Mouse (Mus musculus): ENCODE data around the gene Naga. TPM values are rescaled to one million over a fixed set of nuclear protein-coding genes. Genes with fewer than 3 reads are reported as not detected.

Naga gene
- not detected in 2 replicates for polyA plus RNA-seq (2012; ENCODE audit: insufficient read depth, insufficient read length, low replicate concordance, missing spikeins)

DNA sequence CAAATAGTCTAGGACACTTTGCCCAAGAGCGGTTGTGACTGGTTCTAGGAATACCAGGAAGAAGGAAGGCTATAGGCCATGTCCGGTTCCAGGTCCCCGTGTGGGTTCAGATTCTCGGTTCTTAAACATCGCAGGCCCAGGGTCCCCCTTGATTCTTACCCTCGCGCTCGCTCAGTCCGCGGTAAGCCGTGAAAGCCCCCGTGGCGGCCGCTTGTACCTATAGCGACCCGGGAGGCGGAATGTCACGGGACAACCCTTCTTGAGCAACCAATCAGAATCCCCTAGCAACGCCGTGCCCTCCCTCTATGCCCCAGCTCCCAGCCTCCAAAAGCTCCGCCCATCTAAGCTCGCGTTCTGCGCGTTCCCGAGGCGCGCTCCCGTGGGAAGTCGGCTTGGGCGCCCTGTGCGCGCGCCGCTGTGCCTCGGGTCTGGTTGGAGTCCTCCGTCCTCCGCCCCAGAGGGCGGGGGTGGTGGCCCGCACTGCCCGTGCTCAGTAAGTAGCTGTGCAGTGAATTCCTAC is at the start of gene Naga, which contains the start of the genes Pheta2 and Smdt1:
Gene Naga, minus strand, starts transcription at position 333 of the 520 bp plus-strand sequence.
Gene Pheta2, plus strand, starts transcription at position 350 of the 520 bp plus-strand sequence.
Gene Smdt1, plus strand, starts transcription at position 367 of the 520 bp plus-strand sequence.
- under 1% methylated on average over 41 of the region's 41 CpGs for WGBS
- peak; percentile 45; the same call in 1 of the 2 replicates for TF ChIP-seq POLR2A (IDR thresholded peaks at IDR 0.05; ENCODE audit: insufficient read depth, low read depth, low read length)
- TF ChIP-seq CTCF (IDR thresholded peaks at IDR 0.05; ENCODE audit: insufficient read depth, low read depth, low read length) = no peak
- H3K27ac ChIP-seq (ENCODE audit: insufficient read depth, low read depth, low read length) = peak within 1 kb of the TSS; percentile 36; the same call in 1 of the 2 replicates
- peak within 1 kb of the TSS; percentile 80 for H3K4me3 ChIP-seq (ENCODE audit: insufficient read depth, low read depth, low read length)
- H3K4me1 ChIP-seq (ENCODE audit: control insufficient read depth, insufficient read depth, low read length) = peaks cover 25% of the 10 kb centered on the region

DNA sequence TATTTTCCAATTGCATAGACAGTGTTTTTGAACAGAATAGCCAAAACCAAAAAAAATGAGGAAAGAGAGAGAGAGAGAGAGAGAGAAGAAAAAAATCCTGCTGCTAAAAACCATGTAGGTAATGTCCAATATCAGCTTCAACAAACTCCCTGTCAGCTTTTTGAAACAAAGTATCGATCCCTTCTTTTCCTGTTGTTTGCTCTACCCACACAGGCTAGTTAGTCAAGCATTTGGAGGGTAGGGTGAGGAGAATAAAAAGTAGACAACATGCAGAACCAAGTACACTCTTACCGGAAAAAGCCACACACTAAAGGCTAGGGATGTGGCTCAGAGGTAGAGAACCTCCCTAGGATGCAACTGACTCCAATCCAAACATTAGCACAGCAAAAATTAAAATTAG is 47.0 kb upstream of the Naga start:
- H3K27ac ChIP-seq (ENCODE audit: insufficient read depth, low read depth, low read length) = no peak overlapping the region
- TF ChIP-seq CTCF (IDR thresholded peaks at IDR 0.05; ENCODE audit: insufficient read depth, low read depth, low read length) (no peak), POLR2A (IDR thresholded peaks at IDR 0.05; ENCODE audit: insufficient read depth, low read depth, low read length) (no peak)
- H3K4me1 ChIP-seq (ENCODE audit: control insufficient read depth, insufficient read depth, low read length) = no peaks in the 10 kb centered on the region
- H3K4me3 ChIP-seq (ENCODE audit: insufficient read depth, low read depth, low read length) = no peak overlapping the region
- 92% methylated on average over 2 of the region's 2 CpGs for WGBS

DNA sequence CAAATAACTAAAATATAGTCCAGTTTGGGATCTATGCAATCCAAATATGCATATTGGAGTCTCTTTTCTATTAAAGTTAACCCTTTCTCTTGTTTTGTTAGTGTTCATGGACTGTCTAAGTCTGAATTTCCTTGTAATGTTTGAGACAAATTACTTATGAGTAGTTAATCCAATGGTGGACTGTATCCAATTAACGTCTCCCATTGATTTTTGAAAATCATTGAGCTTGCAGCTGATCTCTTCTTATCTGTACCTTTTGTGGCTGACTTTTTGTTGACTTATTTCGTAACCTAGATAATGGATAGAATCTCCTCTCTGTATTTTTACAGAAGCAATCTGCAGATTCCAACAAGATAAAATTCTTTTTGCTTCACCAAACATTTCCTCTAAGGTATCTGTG is 43.7 kb upstream of the Naga start:
- H3K27ac ChIP-seq (ENCODE audit: insufficient read depth, low read depth, low read length) = no peak overlapping the region
- TF ChIP-seq CTCF (IDR thresholded peaks at IDR 0.05; ENCODE audit: insufficient read depth, low read depth, low read length) (no peak), POLR2A (IDR thresholded peaks at IDR 0.05; ENCODE audit: insufficient read depth, low read depth, low read length) (no peak)
- 97% methylated on average over 2 of the region's 2 CpGs for WGBS
- H3K4me3 ChIP-seq (ENCODE audit: insufficient read depth, low read depth, low read length) = no peak overlapping the region
- peaks cover 9% of the 10 kb centered on the region for H3K4me1 ChIP-seq (ENCODE audit: control insufficient read depth, insufficient read depth, low read length)

DNA sequence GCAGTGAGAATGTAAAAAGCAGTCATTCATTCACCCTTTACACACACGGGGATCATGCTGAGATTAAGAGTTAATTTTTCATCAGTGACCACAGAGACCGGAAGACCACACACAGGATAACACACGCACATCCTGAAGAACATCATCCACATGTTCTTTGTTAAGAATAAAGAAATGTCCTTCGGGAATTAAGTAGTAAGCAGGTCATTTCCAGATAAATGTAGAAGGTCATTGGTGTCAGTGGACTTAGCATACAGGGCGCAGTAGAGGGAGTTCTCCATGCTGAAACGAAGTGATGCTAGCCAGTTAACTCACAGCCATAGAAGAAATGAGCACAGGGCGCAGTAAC is 42.0 kb upstream of the Naga start:
- WGBS = 41% methylated on average over 7 of the region's 7 CpGs
- TF ChIP-seq POLR2A (IDR thresholded peaks at IDR 0.05; ENCODE audit: insufficient read depth, low read depth, low read length) = no peak
- TF ChIP-seq CTCF (IDR thresholded peaks at IDR 0.05; ENCODE audit: insufficient read depth, low read depth, low read length) = no peak
- Histone ChIP-seq H3K4me3 (ENCODE audit: insufficient read depth, low read depth, low read length) (peak overlapping the region; percentile 28; the same call in 1 of the 2 replicates), H3K27ac (ENCODE audit: insufficient read depth, low read depth, low read length) (peak overlapping the region; percentile 67), H3K4me1 (ENCODE audit: control insufficient read depth, insufficient read depth, low read length) (peaks cover 16% of the 10 kb centered on the region)

DNA sequence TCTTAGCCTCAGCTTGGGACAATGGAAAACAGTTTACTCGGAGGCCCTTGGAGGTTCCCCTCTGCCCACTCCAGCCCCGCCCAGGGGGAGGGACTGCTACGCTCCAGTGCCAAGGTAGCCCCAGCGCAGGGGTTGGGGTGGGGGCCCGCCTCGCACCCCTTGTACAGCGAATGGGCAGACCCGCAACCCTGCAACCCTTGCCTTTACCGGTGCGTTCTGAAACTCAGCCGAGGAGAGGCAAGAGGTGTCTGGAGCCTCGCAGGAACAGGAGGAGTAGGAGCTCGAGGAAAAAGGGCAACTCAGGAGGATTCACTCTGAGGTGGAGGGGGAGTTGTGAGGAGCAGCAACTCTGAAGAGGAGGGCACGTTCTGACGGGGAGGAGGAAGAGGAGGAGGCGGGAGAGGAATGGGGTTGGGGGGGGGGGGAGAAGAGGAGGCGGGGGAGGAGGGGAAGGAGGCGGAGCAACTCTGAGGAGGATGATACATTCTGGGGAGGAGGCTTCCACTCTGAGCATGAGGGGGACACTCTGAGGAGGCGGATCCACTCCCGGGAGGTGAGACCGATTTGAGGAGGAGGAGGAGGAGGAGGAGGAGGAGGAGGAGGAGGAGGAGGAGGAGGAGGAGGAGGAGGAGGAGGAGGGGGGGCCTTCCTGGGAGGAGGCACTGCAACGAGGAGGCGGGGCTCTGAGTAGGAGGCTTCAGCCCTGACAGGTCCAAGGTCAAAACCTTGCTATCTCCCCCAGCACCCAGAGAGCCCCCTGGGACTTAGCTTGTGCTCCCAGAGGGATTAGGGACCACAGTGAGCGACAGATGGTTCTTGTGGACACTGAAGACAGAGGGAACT is 41.4 kb upstream of the Naga start, which contains the start of gene Cyp2d22:
Gene Cyp2d22, minus strand, starts transcription at position 390 of the 843 bp plus-strand sequence.
- H3K27ac ChIP-seq (ENCODE audit: insufficient read depth, low read depth, low read length) = peak within 1 kb of the TSS; percentile 89
- H3K4me1 ChIP-seq (ENCODE audit: control insufficient read depth, insufficient read depth, low read length) = peaks cover 20% of the 10 kb centered on the region
- TF ChIP-seq POLR2A (IDR thresholded peaks at IDR 0.05; ENCODE audit: insufficient read depth, low read depth, low read length) (no peak), CTCF (IDR thresholded peaks at IDR 0.05; ENCODE audit: insufficient read depth, low read depth, low read length) (no peak)
- 16% methylated on average over 18 of the region's 24 CpGs for WGBS
- H3K4me3 ChIP-seq (ENCODE audit: insufficient read depth, low read depth, low read length) = peak within 1 kb of the TSS; percentile 52

DNA sequence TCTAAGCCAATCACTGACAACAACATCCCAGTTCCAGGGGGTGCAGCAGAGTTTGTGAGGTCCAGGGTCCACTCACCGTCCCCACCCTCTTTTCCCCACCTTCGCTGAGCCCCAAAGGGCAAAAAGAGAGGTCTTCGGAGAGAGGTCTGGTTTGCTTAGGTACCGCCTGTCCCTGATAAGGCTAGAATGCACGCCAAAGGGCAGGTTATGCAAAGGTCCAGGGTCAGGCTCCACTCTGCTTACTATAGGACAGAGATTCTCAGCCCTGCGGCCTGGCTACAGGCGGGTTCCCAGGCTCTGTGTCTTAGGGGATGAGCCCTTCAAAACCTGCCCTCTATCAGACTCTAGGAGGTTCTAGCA is 40.8 kb upstream of the Naga start:
- peak overlapping the region; percentile 89 for H3K27ac ChIP-seq (ENCODE audit: insufficient read depth, low read depth, low read length)
- H3K4me3 ChIP-seq (ENCODE audit: insufficient read depth, low read depth, low read length) = peak overlapping the region; percentile 52
- TF ChIP-seq POLR2A (IDR thresholded peaks at IDR 0.05; ENCODE audit: insufficient read depth, low read depth, low read length) (no peak), CTCF (IDR thresholded peaks at IDR 0.05; ENCODE audit: insufficient read depth, low read depth, low read length) (no peak; the same call in 1 of the 2 replicates)
- peaks cover 20% of the 10 kb centered on the region for H3K4me1 ChIP-seq (ENCODE audit: control insufficient read depth, insufficient read depth, low read length)
- WGBS = 70% methylated on average over 7 of the region's 7 CpGs

DNA sequence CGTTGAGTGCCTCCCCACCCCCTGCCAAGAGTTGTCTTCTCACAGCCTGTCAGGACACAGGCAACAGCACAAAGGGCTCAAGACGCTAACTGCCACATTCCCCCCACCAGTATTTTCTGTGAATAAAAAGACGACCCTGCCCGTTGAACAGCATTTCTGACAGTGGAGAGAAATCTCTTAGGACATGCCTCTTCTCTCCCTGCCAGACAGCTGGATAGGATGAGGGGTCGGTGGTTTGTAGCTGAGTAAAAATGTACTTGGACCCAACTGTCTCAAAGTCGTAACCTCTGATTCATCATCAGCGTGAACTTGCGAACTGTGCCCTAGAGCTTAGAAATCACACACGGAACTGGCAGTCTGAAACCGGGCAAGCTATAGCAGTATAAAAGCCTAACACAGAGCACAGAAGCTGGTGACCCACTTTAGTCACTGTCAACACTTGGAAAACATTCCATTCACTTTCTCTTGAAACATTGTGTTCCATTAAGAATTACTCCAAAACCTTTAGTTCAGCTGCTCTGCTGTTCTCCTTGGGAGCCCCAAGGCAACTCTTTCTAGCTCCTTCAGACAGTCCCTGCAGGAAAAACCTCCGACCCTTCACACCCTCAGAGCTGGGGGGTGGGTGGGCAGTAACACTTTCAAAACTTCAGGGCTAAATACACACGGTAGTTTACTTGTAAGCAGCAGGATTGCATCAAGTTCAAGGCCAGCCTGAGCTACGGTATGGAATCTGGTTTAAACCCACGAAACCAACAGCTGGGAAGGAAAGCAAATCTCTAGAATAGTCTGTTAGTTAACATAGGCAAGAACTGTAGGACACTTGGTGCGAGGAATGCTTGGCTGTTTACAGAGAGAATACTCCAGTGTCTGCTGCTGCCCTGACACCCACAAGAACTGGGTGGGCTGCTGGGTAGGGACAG is 39.8 kb upstream of the Naga start:
- Histone ChIP-seq H3K4me3 (ENCODE audit: insufficient read depth, low read depth, low read length) (no peak overlapping the region), H3K4me1 (ENCODE audit: control insufficient read depth, insufficient read depth, low read length) (peaks cover 20% of the 10 kb centered on the region), H3K27ac (ENCODE audit: insufficient read depth, low read depth, low read length) (peak overlapping the region; percentile 89)
- WGBS = 55% methylated on average over 15 of the region's 15 CpGs
- TF ChIP-seq CTCF (IDR thresholded peaks at IDR 0.05; ENCODE audit: insufficient read depth, low read depth, low read length) (no peak), POLR2A (IDR thresholded peaks at IDR 0.05; ENCODE audit: insufficient read depth, low read depth, low read length) (no peak)

DNA sequence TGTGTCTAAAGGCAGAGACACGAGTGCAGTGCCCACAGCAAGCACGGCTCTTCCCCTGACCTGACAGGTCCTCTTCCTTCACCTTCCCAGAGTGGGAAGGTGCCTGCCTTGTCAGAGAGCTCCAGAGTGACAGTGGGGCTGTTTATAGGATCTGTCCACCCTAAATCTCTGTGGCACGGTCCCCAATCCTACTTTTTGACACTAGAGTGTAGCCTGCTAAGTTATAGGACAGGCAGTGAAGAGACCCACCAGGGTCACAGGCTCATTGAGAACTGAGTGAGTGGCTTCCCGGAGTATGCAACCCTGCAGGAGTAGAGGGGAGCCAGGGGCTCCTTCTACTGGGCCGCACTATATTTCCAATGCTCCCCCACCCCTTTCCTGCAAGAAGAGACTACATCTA is 39.0 kb upstream of the Naga start:
- Histone ChIP-seq H3K27ac (ENCODE audit: insufficient read depth, low read depth, low read length) (peak overlapping the region; percentile 89; the same call in 1 of the 2 replicates), H3K4me1 (ENCODE audit: control insufficient read depth, insufficient read depth, low read length) (peaks cover 20% of the 10 kb centered on the region), H3K4me3 (ENCODE audit: insufficient read depth, low read depth, low read length) (no peak overlapping the region)
- 88% methylated on average over 5 of the region's 5 CpGs for WGBS
- no peak for TF ChIP-seq CTCF (IDR thresholded peaks at IDR 0.05; ENCODE audit: insufficient read depth, low read depth, low read length)

All from olfactory bulb, adult 2 months (tissue).